Mouse (Mus musculus): ENCODE measurements at regions not wholly inside any gene's neighbourhood (a gene's known extent, or its start where the extent isn't known, plus 50 kb on each side); places are given as distances from the start of the nearest gene placed in this dataset.
A peak's percentile ranks its signal among the peaks of the same experiment; 100 is the strongest.

GRCm38 (mm10) chr12:106178688-106179205 is 168.7 kb downstream of the Vrk1 start:
- no peak overlapping the region for H3K4me3 ChIP-seq (ENCODE audit: insufficient read depth in 1 of 2, low read depth in 1 of 2, low read length in 2 of 2, poor library complexity in 1 of 2, severe bottlenecking in 1 of 2)
- peaks cover 5 to 45% of the 10 kb centered on the region in 2 experiments for H3K4me1 ChIP-seq (ENCODE audit: control insufficient read depth in 2 of 2, insufficient read depth in 2 of 2, low read length in 2 of 2, poor library complexity in 1 of 2)
- no peaks in the 10 kb centered on the region for H3K9me3 ChIP-seq (ENCODE audit: control insufficient read depth, insufficient read depth, low read depth, low read length)
- no peak for DNase-seq (ENCODE audit: low read depth, low spot score)
- TF ChIP-seq ZNF384 (IDR thresholded peaks at IDR 0.05; ENCODE audit: low read depth, low read length) (no peak), HCFC1 (IDR thresholded peaks at IDR 0.05; ENCODE audit: borderline replicate concordance, insufficient read depth, low read length) (no peak)
- no peak overlapping the region for H3K9ac ChIP-seq (ENCODE audit: insufficient read depth, low read depth, low read length, poor library complexity, severe bottlenecking)
- in situ Hi-C loops (cut with MboI; ENCODE audit: low sequenced_read_pairs in 2 of 2, unreplicated experiment in 2 of 2): no loop called here
- no peak overlapping the region for H3K27ac ChIP-seq (ENCODE audit: insufficient read depth, low read depth, low read length, poor library complexity, severe bottlenecking)
- H3K36me3 ChIP-seq (ENCODE audit: control insufficient read depth, insufficient read depth, low read length, poor library complexity, severe bottlenecking): no peaks in the 10 kb centered on the region

DNA sequence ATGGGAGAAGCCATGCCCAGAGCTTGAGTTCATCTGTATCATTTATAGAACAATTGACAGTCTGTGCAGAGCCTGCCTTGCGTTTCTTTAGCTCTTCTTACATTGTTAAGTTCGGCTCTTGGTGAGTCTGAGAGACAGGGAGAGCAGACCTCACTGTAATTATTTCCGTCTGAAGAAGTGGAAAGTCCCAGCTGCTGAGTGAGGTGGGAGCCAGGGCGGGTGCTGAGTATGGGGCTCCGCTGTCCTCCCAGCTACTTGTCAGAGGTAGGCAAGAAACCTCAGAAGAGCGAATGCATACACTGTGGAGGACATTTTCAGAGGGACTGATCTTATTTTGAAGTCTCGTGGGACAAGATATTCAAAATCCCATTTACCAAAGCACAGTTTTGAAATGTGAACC is 172.9 kb downstream of the Vrk1 start:
- TF ChIP-seq ZNF384 (IDR thresholded peaks at IDR 0.05; ENCODE audit: low read depth, low read length) (no peak), MAFK (IDR thresholded peaks at IDR 0.05; ENCODE audit: insufficient read depth, low read depth, low read length) (no peak), HCFC1 (IDR thresholded peaks at IDR 0.05; ENCODE audit: borderline replicate concordance, insufficient read depth, low read length) (no peak), CHD2 (IDR thresholded peaks at IDR 0.05; ENCODE audit: low read depth, low read length) (no peak)
- Histone ChIP-seq H3K4me1 (ENCODE audit: control insufficient read depth in 2 of 2, insufficient read depth in 2 of 2, low read length in 2 of 2, poor library complexity in 1 of 2) (peaks cover 2 to 23% of the 10 kb centered on the region in 2 experiments; a peak in 3 of 4 replicates), H3K4me3 (ENCODE audit: insufficient read depth in 1 of 2, low read depth in 1 of 2, low read length in 2 of 2, poor library complexity in 1 of 2, severe bottlenecking in 1 of 2) (no peak overlapping the region), H3K9ac (ENCODE audit: insufficient read depth, low read depth, low read length, poor library complexity, severe bottlenecking) (no peak overlapping the region), H3K36me3 (ENCODE audit: control insufficient read depth, insufficient read depth, low read length, poor library complexity, severe bottlenecking) (no peaks in the 10 kb centered on the region), H3K9me3 (ENCODE audit: control insufficient read depth, insufficient read depth, low read depth, low read length) (no peaks in the 10 kb centered on the region), H3K27ac (ENCODE audit: insufficient read depth, low read depth, low read length, poor library complexity, severe bottlenecking) (no peak overlapping the region)
- in situ Hi-C loops (cut with MboI; ENCODE audit: low sequenced_read_pairs in 2 of 2, unreplicated experiment in 2 of 2): no loop called here
- no peak for DNase-seq (ENCODE audit: low read depth, low spot score)

GRCm38 (mm10) chr12:106183973-106184372 is 173.9 kb downstream of the Vrk1 start:
- Histone ChIP-seq H3K9me3 (ENCODE audit: control insufficient read depth, insufficient read depth, low read depth, low read length) (no peaks in the 10 kb centered on the region), H3K9ac (ENCODE audit: insufficient read depth, low read depth, low read length, poor library complexity, severe bottlenecking) (no peak overlapping the region), H3K36me3 (ENCODE audit: control insufficient read depth, insufficient read depth, low read length, poor library complexity, severe bottlenecking) (no peaks in the 10 kb centered on the region), H3K4me1 (ENCODE audit: control insufficient read depth in 2 of 2, insufficient read depth in 2 of 2, low read length in 2 of 2, poor library complexity in 1 of 2) (peaks cover 2 to 13% of the 10 kb centered on the region in 2 experiments; a peak in 3 of 4 replicates), H3K4me3 (ENCODE audit: insufficient read depth in 1 of 2, low read depth in 1 of 2, low read length in 2 of 2, poor library complexity in 1 of 2, severe bottlenecking in 1 of 2) (no peak overlapping the region), H3K27ac (ENCODE audit: insufficient read depth, low read depth, low read length, poor library complexity, severe bottlenecking) (no peak overlapping the region)
- in situ Hi-C loops (cut with MboI; ENCODE audit: low sequenced_read_pairs in 2 of 2, unreplicated experiment in 2 of 2): no loop called here
- DNase-seq (ENCODE audit: low read depth, low spot score): no peak
- TF ChIP-seq HCFC1 (IDR thresholded peaks at IDR 0.05; ENCODE audit: borderline replicate concordance, insufficient read depth, low read length) (no peak), ZNF384 (IDR thresholded peaks at IDR 0.05; ENCODE audit: low read depth, low read length) (no peak), ZC3H11A (IDR thresholded peaks at IDR 0.05; ENCODE audit: borderline replicate concordance, low read depth, low read length) (no peak), CHD2 (IDR thresholded peaks at IDR 0.05; ENCODE audit: low read depth, low read length) (no peak), MAFK (IDR thresholded peaks at IDR 0.05; ENCODE audit: insufficient read depth, low read depth, low read length) (no peak)

DNA sequence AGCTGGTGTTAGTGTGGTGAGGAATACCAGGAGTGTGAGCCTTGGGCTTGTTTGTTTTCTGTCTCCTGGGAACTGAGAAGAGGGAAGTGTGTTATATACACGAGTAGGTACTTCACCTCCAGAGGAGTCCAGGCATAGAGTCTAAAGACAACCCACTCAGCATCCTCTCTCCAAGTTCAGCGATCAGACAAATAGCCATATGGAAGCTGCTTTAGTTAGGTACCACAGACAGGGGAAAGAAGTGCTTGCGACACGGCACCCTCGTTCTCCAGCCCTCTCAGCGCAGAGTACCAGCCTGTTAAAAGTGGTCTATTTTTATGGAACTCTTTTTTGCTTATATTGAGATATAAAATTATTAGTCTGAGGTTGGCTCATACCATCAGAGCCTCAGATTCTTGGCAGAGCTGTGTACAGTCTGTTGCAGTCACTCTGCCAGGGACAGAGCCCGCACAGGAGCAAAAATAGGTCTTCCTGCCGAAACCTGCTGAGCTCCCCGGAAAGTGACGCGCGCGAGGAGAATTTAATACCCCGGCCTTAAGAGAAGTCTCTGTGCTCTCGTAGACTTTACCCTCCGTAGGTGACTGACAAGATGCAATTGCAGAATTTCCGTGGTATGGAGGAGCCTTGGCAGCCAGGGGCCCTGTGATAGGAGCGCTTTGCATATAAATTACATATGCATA is 175.5 kb downstream of the Vrk1 start:
- Histone ChIP-seq H3K27ac (ENCODE audit: insufficient read depth, low read depth, low read length, poor library complexity, severe bottlenecking) (no peak overlapping the region), H3K4me3 (ENCODE audit: insufficient read depth in 1 of 2, low read depth in 1 of 2, low read length in 2 of 2, poor library complexity in 1 of 2, severe bottlenecking in 1 of 2) (no peak overlapping the region; a peak in 1 of 4 replicates), H3K36me3 (ENCODE audit: control insufficient read depth, insufficient read depth, low read length, poor library complexity, severe bottlenecking) (no peaks in the 10 kb centered on the region), H3K9ac (ENCODE audit: insufficient read depth, low read depth, low read length, poor library complexity, severe bottlenecking) (no peak overlapping the region), H3K4me1 (ENCODE audit: control insufficient read depth in 2 of 2, insufficient read depth in 2 of 2, low read length in 2 of 2, poor library complexity in 1 of 2) (peaks cover 2 to 7% of the 10 kb centered on the region in 2 experiments; a peak in 2 of 4 replicates), H3K9me3 (ENCODE audit: control insufficient read depth, insufficient read depth, low read depth, low read length) (no peaks in the 10 kb centered on the region)
- no peak for DNase-seq (ENCODE audit: low read depth, low spot score)
- TF ChIP-seq ZC3H11A (IDR thresholded peaks at IDR 0.05; ENCODE audit: borderline replicate concordance, low read depth, low read length) (no peak), ZNF384 (IDR thresholded peaks at IDR 0.05; ENCODE audit: low read depth, low read length) (no peak)
- in situ Hi-C loops (cut with MboI; ENCODE audit: low sequenced_read_pairs in 2 of 2, unreplicated experiment in 2 of 2): no loop called here

DNA sequence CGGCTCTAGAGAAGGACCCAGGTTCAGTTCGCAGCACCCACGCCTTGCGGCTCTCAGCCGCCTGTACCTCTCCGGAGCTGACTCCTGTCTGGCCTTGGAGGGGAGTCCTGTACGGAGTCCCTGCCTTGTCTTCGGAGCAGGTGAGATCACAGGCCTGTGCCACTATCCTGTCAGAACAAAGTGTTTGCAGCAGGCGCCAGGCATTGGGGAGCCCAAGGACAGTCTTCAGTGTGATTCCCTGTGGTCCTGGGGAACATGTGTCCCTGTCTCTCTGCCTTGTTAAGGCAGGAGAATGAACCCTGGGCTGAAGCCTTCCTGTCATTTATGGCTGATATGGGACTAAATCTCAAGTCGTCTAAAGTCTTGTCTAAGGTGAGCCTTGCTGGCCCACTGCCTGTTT is 176.5 kb downstream of the Vrk1 start:
- no peak for DNase-seq (ENCODE audit: low read depth, low spot score)
- H3K9me3 ChIP-seq (ENCODE audit: control insufficient read depth, insufficient read depth, low read depth, low read length): no peaks in the 10 kb centered on the region
- TF ChIP-seq MAFK (IDR thresholded peaks at IDR 0.05; ENCODE audit: insufficient read depth, low read depth, low read length) (no peak), ZC3H11A (IDR thresholded peaks at IDR 0.05; ENCODE audit: borderline replicate concordance, low read depth, low read length) (no peak), CHD2 (IDR thresholded peaks at IDR 0.05; ENCODE audit: low read depth, low read length) (no peak), HCFC1 (IDR thresholded peaks at IDR 0.05; ENCODE audit: borderline replicate concordance, insufficient read depth, low read length) (no peak), ZNF384 (IDR thresholded peaks at IDR 0.05; ENCODE audit: low read depth, low read length) (no peak)
- H3K36me3 ChIP-seq (ENCODE audit: control insufficient read depth, insufficient read depth, low read length, poor library complexity, severe bottlenecking): no peaks in the 10 kb centered on the region
- 0 out of 4 replicates have a peak overlapping the region, but pooled peaks of 1 of the 2 experiments have one; percentile 17 for H3K4me3 ChIP-seq (ENCODE audit: insufficient read depth in 1 of 2, low read depth in 1 of 2, low read length in 2 of 2, poor library complexity in 1 of 2, severe bottlenecking in 1 of 2)
- no peak overlapping the region for H3K27ac ChIP-seq (ENCODE audit: insufficient read depth, low read depth, low read length, poor library complexity, severe bottlenecking)
- peaks cover 2 to 5% of the 10 kb centered on the region in 2 experiments; a peak in 2 of 4 replicates for H3K4me1 ChIP-seq (ENCODE audit: control insufficient read depth in 2 of 2, insufficient read depth in 2 of 2, low read length in 2 of 2, poor library complexity in 1 of 2)
- in situ Hi-C loops (cut with MboI; ENCODE audit: low sequenced_read_pairs in 2 of 2, unreplicated experiment in 2 of 2): no loop called here
- H3K9ac ChIP-seq (ENCODE audit: insufficient read depth, low read depth, low read length, poor library complexity, severe bottlenecking): no peak overlapping the region

Measured in ES-E14 (cell line).